Mouse (Mus musculus) hindbrain, embryonic 11.5 days (tissue): ENCODE data around the gene Cap2. TPM values are rescaled to one million over a fixed set of nuclear protein-coding genes. Genes with fewer than 3 reads are reported as not detected.

Experiments
- ATAC-seq: fragments of 200-750 bp; cut with Nextera tagmentation; 2 replicates; pipeline ENCODE4 v1.8.0; 2017; ENCODE audit warnings: mild to moderate bottlenecking, moderate TSS enrichment, moderate library complexity; ENCODE audit not compliant: low FRiP score
- DNase-seq: peaks from one replicate; pipeline ENCODE4 v3.0.0-alpha.2; 2015; ENCODE audit warnings: low spot score
- H3K27ac ChIP-seq: fragments of 300-500 bp; sonication (generic); 2 replicates; pipeline ENCODE4 v1.5.1; 2014; ENCODE audit warnings: mild to moderate bottlenecking, low read depth, low read length
- H3K27me3 ChIP-seq: fragments of 300-500 bp; sonication (generic); 2 replicates; pipeline ENCODE4 v1.6.1; 2014; ENCODE audit warnings: mild to moderate bottlenecking, low read length, moderate library complexity, mixed read lengths; ENCODE audit not compliant: control insufficient read depth, insufficient read depth
- H3K36me3 ChIP-seq: fragments of 300-500 bp; sonication (generic); 2 replicates; pipeline ENCODE4 v1.6.1; 2014; ENCODE audit warnings: mild to moderate bottlenecking, low read length, moderate library complexity, mixed read lengths; ENCODE audit not compliant: control insufficient read depth, insufficient read depth
- H3K4me1 ChIP-seq: fragments of 300-500 bp; sonication (generic); replicated peaks from 2 replicates; pipeline ENCODE4 v1.6.1; 2014; ENCODE audit warnings: low read length, mixed read lengths; ENCODE audit not compliant: control insufficient read depth, insufficient read depth
- H3K4me2 ChIP-seq: fragments of 300-500 bp; sonication (generic); replicated peaks from 2 replicates; pipeline ENCODE4 v1.6.1; 2014; ENCODE audit warnings: mild to moderate bottlenecking, low read depth, low read length
- H3K4me3 ChIP-seq: fragments of 300-500 bp; sonication (generic); 2 replicates; pipeline ENCODE4 v1.5.1; 2014; ENCODE audit warnings: low read depth, low read length
- H3K9ac ChIP-seq: fragments of 300-500 bp; sonication (generic); 2 replicates; pipeline ENCODE4 v1.6.1; 2014; ENCODE audit warnings: low read depth, low read length
- H3K9me3 ChIP-seq: fragments of 300-500 bp; sonication (generic); 2 replicates; pipeline ENCODE4 v1.6.1; 2016; ENCODE audit warnings: low read length; ENCODE audit not compliant: control insufficient read depth
- WGBS: fragments of 180-500 bp; shearing (Covaris S2); extraction: QIAGEN DNeasy Blood & Tissue Kit; methylation state at CpG from one replicate; pipeline ENCODE4 v1.1.7; 2014; 5-methylcytosine and 5-hydroxymethylcytosine counted together
- polyA plus RNA-seq: library from polyadenylated mRNA; unstranded; fragments of >200 nt; fragmentation: Nextera tagmentation; extraction: Ambion mirVana; gene quantifications from 2 replicates; pipeline ENCODE4 v1.2.1, GENCODE M21; 2014

Gene Cap2
- polyA plus RNA-seq = 7.1 TPM in 2 replicates

DNA sequence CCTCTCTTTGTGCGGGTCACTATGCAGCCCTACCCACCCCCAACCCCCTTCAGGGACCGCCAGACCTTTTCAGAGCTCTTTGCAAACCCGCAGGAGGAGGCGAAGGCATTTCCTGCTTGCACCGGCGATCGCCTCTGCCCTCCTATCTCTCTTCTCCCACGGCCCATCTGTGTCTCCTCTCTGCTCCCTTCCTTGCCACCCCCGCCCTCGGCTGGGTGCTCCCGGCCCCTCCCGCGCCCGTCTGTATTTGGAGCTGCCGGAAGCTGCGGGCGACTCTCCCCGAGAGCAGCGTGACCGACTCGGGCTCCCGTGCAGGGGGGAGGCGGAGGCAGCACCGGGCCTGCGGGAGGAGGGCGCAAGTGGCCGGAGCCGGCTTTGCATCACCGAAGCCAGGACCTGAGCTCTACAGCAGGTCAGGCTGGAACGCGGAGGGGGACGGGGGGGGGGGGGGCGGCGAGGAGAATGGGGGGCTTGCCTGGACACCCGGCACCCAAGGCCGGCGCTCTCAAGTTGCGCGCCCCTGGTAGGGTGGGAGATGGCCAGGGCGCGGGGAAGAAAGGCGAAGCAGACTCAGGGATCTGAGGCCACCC is at the start of gene Cap2:
Cap2 (plus strand) TSS at position 49 of the 590 bp plus-strand sequence.
- WGBS = 1% methylated on average over 37 of the region's 42 CpGs
- Histone ChIP-seq H3K27ac (no peak within 1 kb of the TSS), H3K36me3 (no peaks in the 10 kb centered on the region), H3K4me2 (peak within 1 kb of the TSS; percentile 75), H3K9me3 (no peaks in the 10 kb centered on the region), H3K4me3 (peak within 1 kb of the TSS; percentile 58), H3K9ac (peak within 1 kb of the TSS; percentile 55), H3K27me3 (no peaks in the 10 kb centered on the region), H3K4me1 (0 out of 2 replicates have a peak, but pooled peaks cover 2% of the 10 kb centered on the region)
- peak; percentile 74 for DNase-seq
- peak; percentile 85 for ATAC-seq

DNA sequence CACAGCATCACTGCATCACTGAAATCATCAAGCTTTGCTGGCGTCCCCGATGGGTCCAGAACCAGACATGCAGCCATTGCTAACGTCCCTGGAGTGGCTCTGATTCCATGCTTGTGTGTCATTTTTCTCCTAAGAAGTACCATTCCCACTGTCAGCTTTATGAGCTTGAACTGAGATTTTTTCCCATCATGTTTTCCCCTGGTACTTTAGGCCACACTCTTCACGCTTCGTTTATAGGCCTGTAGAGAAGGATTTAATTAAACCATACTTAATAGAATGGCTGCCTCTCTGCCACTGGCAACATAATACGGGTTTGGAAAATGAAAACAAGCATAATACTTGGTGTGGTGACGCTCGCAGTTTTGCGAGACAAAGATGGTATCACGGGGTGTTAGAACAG is 42.1 kb upstream of the Cap2 start:
- ATAC-seq = no peak
- 86% methylated on average over 10 of the region's 10 CpGs for WGBS

DNA sequence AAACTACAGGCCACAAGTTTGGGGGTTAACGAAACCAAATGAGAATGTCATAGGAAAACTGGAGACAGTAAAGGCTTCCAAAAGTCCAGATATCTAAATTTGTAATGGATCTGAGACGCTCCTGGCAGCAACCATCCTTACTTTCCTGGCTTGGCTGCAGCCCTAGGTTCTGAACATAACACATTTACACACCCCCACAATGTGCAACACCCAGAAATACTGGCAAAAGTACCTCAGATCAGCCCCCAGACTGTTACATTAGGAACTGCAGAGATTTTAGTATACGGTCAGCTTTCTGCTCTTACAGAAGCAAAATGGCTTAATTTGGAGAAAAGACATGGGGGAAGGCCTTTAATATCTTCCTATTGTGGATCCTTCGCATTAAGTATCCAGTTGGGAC is 39.4 kb upstream of the Cap2 start:
- no peak overlapping the region for H3K9ac ChIP-seq
- H3K36me3 ChIP-seq = no peaks in the 10 kb centered on the region
- DNase-seq (no peak), ATAC-seq (no peak)
- no peak overlapping the region for H3K4me2 ChIP-seq
- WGBS = 93% methylated on average over 4 of the region's 4 CpGs
- no peaks in the 10 kb centered on the region for H3K9me3 ChIP-seq
- H3K4me1 ChIP-seq = no peaks in the 10 kb centered on the region
- no peaks in the 10 kb centered on the region for H3K27me3 ChIP-seq
- no peak overlapping the region for H3K27ac ChIP-seq
- H3K4me3 ChIP-seq = no peak overlapping the region

More for the DNA sequence above, 42.1 kb upstream of the Cap2 start:
- no peaks in the 10 kb centered on the region for H3K36me3 ChIP-seq
- no peak for DNase-seq
- H3K4me2 ChIP-seq = no peak overlapping the region
- no peaks in the 10 kb centered on the region for H3K4me1 ChIP-seq
- no peaks in the 10 kb centered on the region for H3K9me3 ChIP-seq
- H3K9ac ChIP-seq = no peak overlapping the region
- no peak overlapping the region for H3K27ac ChIP-seq
- no peaks in the 10 kb centered on the region for H3K27me3 ChIP-seq
- no peak overlapping the region for H3K4me3 ChIP-seq

GRCm38 (mm10) chr13:46463764-46464163 is 37.9 kb upstream of the Cap2 start:
- DNase-seq (no peak), ATAC-seq (no peak)
- H3K4me1 ChIP-seq = no peaks in the 10 kb centered on the region
- WGBS = 78% methylated on average over 3 of the region's 3 CpGs
- H3K27ac ChIP-seq = no peak overlapping the region
- H3K9ac ChIP-seq = no peak overlapping the region
- H3K36me3 ChIP-seq = no peaks in the 10 kb centered on the region
- no peaks in the 10 kb centered on the region for H3K9me3 ChIP-seq
- H3K4me3 ChIP-seq = no peak overlapping the region
- H3K27me3 ChIP-seq = no peaks in the 10 kb centered on the region
- no peak overlapping the region for H3K4me2 ChIP-seq

GRCm38 (mm10) chr13:46468251-46468650 is 33.4 kb upstream of the Cap2 start:
- 73% methylated on average over 8 of the region's 8 CpGs for WGBS
- ATAC-seq = no peak
- H3K4me1 ChIP-seq = no peaks in the 10 kb centered on the region

GRCm38 (mm10) chr13:46469536-46469935 is 32.1 kb upstream of the Cap2 start:
- Histone ChIP-seq H3K9me3 (no peaks in the 10 kb centered on the region), H3K4me3 (no peak overlapping the region), H3K9ac (no peak overlapping the region), H3K4me2 (no peak overlapping the region), H3K36me3 (no peaks in the 10 kb centered on the region), H3K27ac (no peak overlapping the region), H3K27me3 (no peaks in the 10 kb centered on the region), H3K4me1 (no peaks in the 10 kb centered on the region)
- ATAC-seq (no peak), DNase-seq (no peak)
- 91% methylated on average over 2 of the region's 2 CpGs for WGBS

More at GRCm38 (mm10) chr13:46468251-46468650, 33.4 kb upstream of the Cap2 start:
- DNase-seq = no peak
- H3K9me3 ChIP-seq = no peaks in the 10 kb centered on the region
- no peak overlapping the region for H3K9ac ChIP-seq
- H3K4me2 ChIP-seq = no peak overlapping the region
- no peak overlapping the region for H3K4me3 ChIP-seq
- H3K36me3 ChIP-seq = no peaks in the 10 kb centered on the region
- no peak overlapping the region for H3K27ac ChIP-seq
- no peaks in the 10 kb centered on the region for H3K27me3 ChIP-seq

DNA sequence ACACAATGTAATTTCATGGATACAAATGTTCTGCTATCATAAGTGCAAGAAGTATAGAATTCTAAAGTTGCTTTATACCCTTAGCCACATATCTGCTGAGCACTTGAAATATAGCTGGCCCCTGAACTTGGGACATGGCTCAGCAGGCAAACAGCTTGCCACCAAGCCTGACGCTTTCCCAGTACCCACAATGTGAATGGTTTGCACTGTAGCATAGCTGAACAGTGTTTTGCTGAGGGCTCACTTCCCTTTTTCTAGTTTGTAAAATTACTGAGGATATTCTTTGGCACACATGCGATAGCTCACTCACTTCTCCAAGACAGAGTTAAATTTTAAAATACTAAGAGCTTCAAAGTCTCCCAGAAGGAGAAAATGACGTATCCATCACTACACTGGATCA is 20.4 kb upstream of the Cap2 start:
- no peak overlapping the region for H3K27ac ChIP-seq
- WGBS = 82% methylated on average over 3 of the region's 3 CpGs
- DNase-seq (no peak), ATAC-seq (no peak)
- H3K9ac ChIP-seq = no peak overlapping the region
- no peaks in the 10 kb centered on the region for H3K27me3 ChIP-seq
- H3K4me3 ChIP-seq = no peak overlapping the region
- H3K4me2 ChIP-seq = no peak overlapping the region
- H3K4me1 ChIP-seq = no peaks in the 10 kb centered on the region
- H3K36me3 ChIP-seq = no peaks in the 10 kb centered on the region
- no peaks in the 10 kb centered on the region for H3K9me3 ChIP-seq

- no peak for DNase-seq
These were observed 16.0 kb upstream of the Cap2 start for GRCm38 (mm10) chr13:46485605-46486004.

GRCm38 (mm10) chr13:46488166-46488565 is 13.5 kb upstream of the Cap2 start:
- Histone ChIP-seq H3K36me3 (no peaks in the 10 kb centered on the region), H3K9me3 (no peaks in the 10 kb centered on the region), H3K27me3 (no peaks in the 10 kb centered on the region), H3K9ac (no peak overlapping the region), H3K4me2 (no peak overlapping the region), H3K4me1 (no peaks in the 10 kb centered on the region), H3K27ac (no peak overlapping the region), H3K4me3 (no peak overlapping the region)
- DNase-seq = no peak
- 80% methylated on average over 4 of the region's 4 CpGs for WGBS
- ATAC-seq = no peak

More at GRCm38 (mm10) chr13:46485605-46486004, 16.0 kb upstream of the Cap2 start:
- Histone ChIP-seq H3K4me1 (no peaks in the 10 kb centered on the region), H3K27ac (no peak overlapping the region), H3K9ac (no peak overlapping the region), H3K9me3 (no peaks in the 10 kb centered on the region), H3K4me2 (no peak overlapping the region), H3K36me3 (no peaks in the 10 kb centered on the region), H3K4me3 (no peak overlapping the region), H3K27me3 (no peaks in the 10 kb centered on the region)
- no peak for ATAC-seq
- 85% methylated on average over 3 of the region's 3 CpGs for WGBS
